Mouse (Mus musculus): ENCODE measurements around the gene Agrn. TPM values are rescaled to one million over a fixed set of nuclear protein-coding genes. Genes with fewer than 3 reads are reported as not detected.

Gene Agrn
- polyA plus RNA-seq, 1 experiment from 2014 or later = 141 TPM

- Histone ChIP-seq H3K9me3 (no peaks in the 10 kb centered on the region), H3K4me3 (peak overlapping the region; percentile 94), H3K27ac (peak overlapping the region; percentile 91), H3K27me3 (replicated peaks) (no peaks in the 10 kb centered on the region), H3K4me1 (peaks cover 44% of the 10 kb centered on the region), H3K4me2 (peak overlapping the region; percentile 75), H3K36me3 (replicated peaks) (0 out of 2 replicates have a peak, but pooled peaks cover 3% of the 10 kb centered on the region), H3K9ac (peak overlapping the region; percentile 81)
- 3% methylated on average over 35 of the region's 35 CpGs for WGBS
- peak; percentile 6; the same call in 1 of the 2 replicates for ATAC-seq (replicated peaks)
These were observed 1.1 kb downstream of the Agrn start for GRCm38 (mm10) chr4:156195927-156196870.

- Histone ChIP-seq H3K9ac (no peak overlapping the region), H3K4me2 (0 out of 2 replicates have a peak overlapping the region, but pooled peaks have one; percentile 2)
These were observed 2.9 kb downstream of the Agrn start for GRCm38 (mm10) chr4:156194346-156194745.

GRCm38 (mm10) chr4:156193906-156194305, 3.4 kb downstream of the Agrn start:
- Histone ChIP-seq H3K27me3 (replicated peaks) (no peaks in the 10 kb centered on the region), H3K4me2 (no peak overlapping the region), H3K27ac (no peak overlapping the region), H3K9me3 (no peaks in the 10 kb centered on the region), H3K4me3 (no peak overlapping the region), H3K9ac (no peak overlapping the region), H3K4me1 (peaks cover 57% of the 10 kb centered on the region), H3K36me3 (replicated peaks) (0 out of 2 replicates have a peak, but pooled peaks cover 3% of the 10 kb centered on the region)
- 62% methylated on average over 5 of the region's 5 CpGs for WGBS
- ATAC-seq (replicated peaks) = no peak

More at GRCm38 (mm10) chr4:156194346-156194745, 2.9 kb downstream of the Agrn start:
- no peak overlapping the region for H3K4me3 ChIP-seq
- peaks cover 52% of the 10 kb centered on the region for H3K4me1 ChIP-seq
- no peak for ATAC-seq (replicated peaks)
- 36% methylated on average over 6 of the region's 6 CpGs for WGBS
- H3K27me3 ChIP-seq (replicated peaks) = no peaks in the 10 kb centered on the region
- no peaks in the 10 kb centered on the region for H3K9me3 ChIP-seq
- H3K27ac ChIP-seq = no peak overlapping the region
- H3K36me3 ChIP-seq (replicated peaks) = 0 out of 2 replicates have a peak, but pooled peaks cover 3% of the 10 kb centered on the region

DNA sequence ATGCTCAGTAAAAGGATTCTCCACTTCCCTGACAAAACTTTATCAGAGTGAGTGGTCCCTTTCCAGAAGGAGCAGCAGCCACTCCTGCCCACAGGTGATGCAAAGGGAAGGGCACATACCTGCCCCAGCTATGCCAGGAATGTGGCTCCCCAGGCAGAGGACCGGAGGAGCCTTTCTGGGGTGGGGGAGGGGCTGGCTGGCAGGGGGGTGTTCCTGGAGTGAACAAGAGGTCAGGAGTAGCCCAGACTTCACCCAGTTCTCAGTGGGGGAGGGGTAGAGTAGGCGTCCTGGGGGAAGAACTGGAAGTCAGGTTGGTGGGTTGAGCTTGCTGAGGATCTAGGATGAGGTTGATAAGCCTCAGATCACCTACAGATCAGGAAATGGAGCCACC, 4.1 kb downstream of the Agrn start:
- Histone ChIP-seq H3K36me3 (replicated peaks) (0 out of 2 replicates have a peak, but pooled peaks cover 3% of the 10 kb centered on the region), H3K9ac (no peak overlapping the region), H3K27ac (0 out of 2 replicates have a peak overlapping the region, but pooled peaks have one; percentile 30), H3K4me3 (no peak overlapping the region), H3K27me3 (replicated peaks) (no peaks in the 10 kb centered on the region), H3K9me3 (no peaks in the 10 kb centered on the region), H3K4me2 (no peak overlapping the region), H3K4me1 (peaks cover 64% of the 10 kb centered on the region)
- 14% methylated on average over 2 of the region's 2 CpGs for WGBS
- no peak for ATAC-seq (replicated peaks)

DNA sequence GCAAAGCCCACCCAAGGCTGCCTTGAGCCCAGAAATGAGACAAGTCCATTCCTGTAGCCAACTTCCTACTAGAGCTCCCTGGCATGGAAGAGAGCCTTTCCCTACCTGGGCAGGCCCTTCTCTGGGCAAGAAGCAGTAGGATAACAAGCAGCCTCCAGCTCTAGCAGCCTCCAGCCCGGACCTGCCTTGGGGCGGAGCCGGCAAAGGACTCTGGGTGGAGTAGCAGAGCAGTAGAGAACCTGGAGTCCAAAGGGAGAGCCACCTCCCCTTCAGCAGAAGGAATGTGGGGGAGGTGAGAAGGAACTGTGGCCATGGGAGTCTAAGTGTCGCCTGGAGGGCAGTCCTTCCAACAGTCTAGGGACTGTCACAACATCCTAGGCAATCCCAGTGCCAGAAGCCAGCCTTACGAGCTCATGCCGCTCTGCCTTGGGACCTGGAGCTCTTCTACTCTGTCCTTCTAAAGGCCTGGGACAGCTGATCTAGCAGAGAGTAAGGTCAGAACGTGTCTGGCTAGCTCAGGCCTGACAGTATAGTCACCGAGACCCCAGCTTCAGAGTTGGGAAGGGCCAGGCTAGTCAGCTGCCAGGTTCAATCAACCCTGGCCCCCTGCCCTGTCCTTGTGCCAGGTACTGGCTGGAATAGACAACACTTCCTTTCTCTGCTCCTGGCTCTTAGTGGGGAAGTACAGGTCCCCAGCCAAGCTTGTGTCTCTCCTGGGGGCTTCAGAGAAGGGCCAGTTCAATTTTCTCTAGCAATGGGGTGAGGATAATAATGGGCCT, 4.7 kb downstream of the Agrn start:
- H3K36me3 ChIP-seq (replicated peaks) = 0 out of 2 replicates have a peak, but pooled peaks cover 3% of the 10 kb centered on the region
- no peak overlapping the region for H3K4me3 ChIP-seq
- no peak overlapping the region for H3K4me2 ChIP-seq
- 62% methylated on average over 8 of the region's 8 CpGs for WGBS
- no peak overlapping the region for H3K9ac ChIP-seq
- H3K27me3 ChIP-seq (replicated peaks) = no peaks in the 10 kb centered on the region
- H3K9me3 ChIP-seq = no peaks in the 10 kb centered on the region
- peaks cover 70% of the 10 kb centered on the region for H3K4me1 ChIP-seq
- no peak for ATAC-seq (replicated peaks)
- peak overlapping the region; percentile 30; the same call in 1 of the 2 replicates for H3K27ac ChIP-seq

DNA sequence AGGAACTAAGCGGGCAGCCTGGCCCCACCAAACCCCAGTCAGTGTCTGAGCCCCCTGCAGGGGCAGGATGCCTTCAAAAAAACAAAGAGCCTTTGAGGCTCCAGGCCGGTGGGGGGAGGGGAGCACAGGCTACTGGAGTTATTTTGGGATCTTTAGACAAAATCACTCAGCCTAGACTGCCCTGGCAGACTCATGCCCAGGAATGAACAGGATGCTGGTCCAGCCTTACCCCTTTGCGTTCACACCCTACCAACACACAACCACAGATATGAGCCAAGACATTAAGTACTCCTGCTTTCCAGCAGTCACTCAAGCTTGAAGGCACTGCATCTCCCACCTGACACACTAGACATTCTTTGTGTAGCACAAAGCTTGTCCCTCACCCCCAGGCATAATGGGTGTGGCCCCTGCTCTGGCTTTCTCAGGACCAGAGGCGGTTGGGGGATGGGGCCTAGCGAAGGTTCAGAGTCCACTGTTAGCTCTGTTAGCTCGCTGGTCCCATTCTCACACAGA, 8.4 kb downstream of the Agrn start:
- Histone ChIP-seq H3K9me3 (no peaks in the 10 kb centered on the region), H3K4me3 (no peak overlapping the region), H3K36me3 (replicated peaks) (0 out of 2 replicates have a peak, but pooled peaks cover 3% of the 10 kb centered on the region), H3K27me3 (replicated peaks) (no peaks in the 10 kb centered on the region), H3K9ac (peak overlapping the region; percentile 7; the same call in 1 of the 2 replicates), H3K4me1 (peaks cover 73% of the 10 kb centered on the region), H3K4me2 (peak overlapping the region; percentile 14), H3K27ac (peak overlapping the region; percentile 68)
- 9% methylated on average over 6 of the region's 6 CpGs for WGBS
- peak; percentile 11; the same call in 1 of the 2 replicates for ATAC-seq (replicated peaks)

GRCm38 (mm10) chr4:156188162-156188810, 9.0 kb downstream of the Agrn start:
- Histone ChIP-seq H3K4me3 (no peak overlapping the region), H3K27ac (peak overlapping the region; percentile 68), H3K9me3 (no peaks in the 10 kb centered on the region), H3K4me2 (peak overlapping the region; percentile 14; the same call in 1 of the 2 replicates), H3K9ac (no peak overlapping the region), H3K36me3 (replicated peaks) (0 out of 2 replicates have a peak, but pooled peaks cover 3% of the 10 kb centered on the region), H3K4me1 (peaks cover 73% of the 10 kb centered on the region), H3K27me3 (replicated peaks) (no peaks in the 10 kb centered on the region)
- 31% methylated on average over 5 of the region's 5 CpGs for WGBS
- ATAC-seq (replicated peaks) = no peak

- H3K27me3 ChIP-seq (replicated peaks) = no peaks in the 10 kb centered on the region
- peak overlapping the region; percentile 95 for H3K27ac ChIP-seq
- H3K9me3 ChIP-seq = no peaks in the 10 kb centered on the region
- 2% methylated on average over 31 of the region's 31 CpGs for WGBS
- H3K36me3 ChIP-seq (replicated peaks) = no peaks in the 10 kb centered on the region
- H3K9ac ChIP-seq = peak overlapping the region; percentile 79
- H3K4me1 ChIP-seq = peaks cover 83% of the 10 kb centered on the region
- H3K4me3 ChIP-seq = peak overlapping the region; percentile 56
- peak; percentile 62 for ATAC-seq (replicated peaks)
- H3K4me2 ChIP-seq = peak overlapping the region; percentile 76
These were observed 11.1 kb downstream of the Agrn start for GRCm38 (mm10) chr4:156185950-156186850.

DNA sequence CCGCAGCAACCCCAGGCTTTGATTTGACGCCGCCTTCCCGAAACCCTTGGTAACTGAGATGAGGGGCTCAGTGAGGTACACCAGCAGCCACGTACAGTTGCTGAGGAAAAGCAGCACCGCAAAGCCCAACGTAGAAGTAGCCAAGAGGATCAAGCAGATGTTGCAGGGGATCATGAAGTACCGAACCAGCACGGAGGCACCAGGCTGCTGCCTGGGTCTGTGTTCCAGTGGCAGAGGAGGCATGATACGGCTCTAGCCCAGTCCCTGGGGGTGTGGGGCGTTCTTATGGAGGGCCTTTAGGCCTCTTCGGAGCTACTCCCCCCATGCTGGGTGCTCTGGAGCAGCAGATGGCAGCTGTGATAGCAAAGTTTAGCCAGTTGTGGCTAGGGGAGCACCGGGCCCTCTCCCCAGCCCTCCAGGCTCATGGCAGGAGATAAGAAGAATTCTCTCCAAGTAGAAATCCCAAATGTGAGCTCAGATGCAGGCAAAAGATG, 11.8 kb downstream of the Agrn start:
- Histone ChIP-seq H3K27ac (peak overlapping the region; percentile 95), H3K36me3 (replicated peaks) (no peaks in the 10 kb centered on the region), H3K9me3 (no peaks in the 10 kb centered on the region), H3K9ac (peak overlapping the region; percentile 79), H3K4me3 (peak overlapping the region; percentile 56), H3K4me1 (peaks cover 90% of the 10 kb centered on the region), H3K4me2 (peak overlapping the region; percentile 76), H3K27me3 (replicated peaks) (no peaks in the 10 kb centered on the region)
- 20% methylated on average over 13 of the region's 13 CpGs for WGBS
- peak; percentile 29 for ATAC-seq (replicated peaks)

GRCm38 (mm10) chr4:156184291-156184954, 12.9 kb downstream of the Agrn start:
- Histone ChIP-seq H3K4me3 (peak overlapping the region; percentile 56), H3K36me3 (replicated peaks) (no peaks in the 10 kb centered on the region), H3K9ac (peak overlapping the region; percentile 79), H3K9me3 (no peaks in the 10 kb centered on the region), H3K27ac (peak overlapping the region; percentile 95), H3K4me1 (peaks cover 92% of the 10 kb centered on the region), H3K4me2 (peak overlapping the region; percentile 76), H3K27me3 (replicated peaks) (no peaks in the 10 kb centered on the region)
- 60% methylated on average over 7 of the region's 7 CpGs for WGBS
- peak; percentile 18 for ATAC-seq (replicated peaks)
